ENCODE assay signal across 21 mouse cellular contexts in genomic region chr2:71730623-71731612, GRCm38 (mm10). TPM values are rescaled to one million over a fixed set of nuclear protein-coding genes. Genes with fewer than 3 reads are reported as not detected.
A peak's percentile ranks its signal among the peaks of the same experiment; 100 is the strongest.
DNase-seq lines count a peak whose midpoint lies in the region; ATAC-seq lines count a peak whose summit lies in the region.
"Had no signal": no experiment of that assay in that cellular context is flagged by ENCODE, and none has a peak within 500 bp of the region (broad histone marks: within the 10 kb centered on the region; RNA-seq: fewer than 3 reads in every experiment).

No protein-coding gene starts in this region.

- DNase-seq in frontal cortex, postnatal 10 days (ENCODE audit: low spot score in 2 of 2): no peak
- DNase-seq in neural tube, embryonic 10.5 days (ENCODE audit: extremely low spot score, low spot score): no peak
- DNase-seq in MN1 (ENCODE audit: low spot score): peak; percentile 89
- DNase-seq in adrenal gland, postnatal 36 days: peak; percentile 66 to 72
- no peak for DNase-seq in heart, postnatal 10 days
- DNase-seq: heart, adult 2 months; kidney, postnatal 25 days; layer of hippocampus, adult 9-11 months; lung, adult 2 months; lung, postnatal 4 days; retina, postnatal 1 day; thymus, adult 18-20 months had no signal

- no peak overlapping the region for H3K27ac ChIP-seq in neural tube, embryonic 15.5 days (replicated peaks)
- H3K27ac ChIP-seq: forebrain, embryonic 15.5 days; heart, adult 2 months; hindbrain, embryonic 12.5 days; midbrain, embryonic 12.5 days had no signal

- H3K27me3 ChIP-seq in neural tube, embryonic 15.5 days (replicated peaks): no peaks in the 10 kb centered on the region
- H3K27me3 ChIP-seq: forebrain, embryonic 15.5 days; hindbrain, embryonic 12.5 days; midbrain, embryonic 12.5 days had no signal

- H3K4me2 ChIP-seq in neural tube, embryonic 15.5 days: no peak overlapping the region
- H3K4me2 ChIP-seq: forebrain, embryonic 15.5 days; hindbrain, embryonic 12.5 days; liver, embryonic 11.5 days; midbrain, embryonic 12.5 days had no signal

- no peaks in the 10 kb centered on the region for H3K9me3 ChIP-seq in neural tube, embryonic 15.5 days (replicated peaks)
- H3K9me3 ChIP-seq: forebrain, embryonic 15.5 days; G1E; hindbrain, embryonic 12.5 days; midbrain, embryonic 12.5 days had no signal

- intact Hi-C loops in heart, postnatal 10 days (cut with DNase I): no loop called here

- 69% methylated on average over 20 of the region's 20 CpGs for WGBS in neural tube, embryonic 15.5 days

- no peaks in the 10 kb centered on the region for H3K36me3 ChIP-seq in neural tube, embryonic 15.5 days
- H3K36me3 ChIP-seq: forebrain, embryonic 15.5 days; G1E; hindbrain, embryonic 12.5 days; midbrain, embryonic 12.5 days had no signal

- no peak overlapping the region for H3K9ac ChIP-seq in neural tube, embryonic 15.5 days (replicated peaks)
- H3K9ac ChIP-seq: forebrain, embryonic 15.5 days; hindbrain, embryonic 12.5 days; midbrain, embryonic 12.5 days had no signal

- ATAC-seq in frontal cortex, adult (ENCODE audit: low TSS enrichment): peak; percentile 44; the same call in 1 of the 2 replicates
- peak; percentile 24; the same call in 1 of the 2 replicates for ATAC-seq in neural tube, embryonic 15.5 days (ENCODE audit: low FRiP score)
- ATAC-seq in granulocyte monocyte progenitor cell, adult 5-6 weeks (replicated peaks; ENCODE audit: poor library complexity, severe bottlenecking): no peak
- ATAC-seq: forebrain, embryonic 15.5 days had no signal

- H3K4me1 ChIP-seq in neural tube, embryonic 15.5 days: 0 out of 2 replicates have a peak, but pooled peaks cover 9% of the 10 kb centered on the region
- H3K4me1 ChIP-seq: forebrain, embryonic 15.5 days; midbrain, embryonic 12.5 days had no signal

- H3K4me3 ChIP-seq in neural tube, embryonic 15.5 days (replicated peaks): no peak overlapping the region
- H3K4me3 ChIP-seq: erythroblast, embryonic 14.5 days; forebrain, embryonic 15.5 days; heart, adult 2 months; hindbrain, embryonic 12.5 days; midbrain, embryonic 12.5 days had no signal

RNA-seq across cellular contexts. Expression of gene Itga6, which starts 14.5 kb away (rescaled TPM):
- 23.1 and 29.3 TPM in 2 replicates for polyA plus RNA-seq in neural tube, embryonic 15.5 days (2015; fragmentation: Nextera tagmentation; extraction: Ambion mirVana)
- 100 to 1,000 TPM; 156 to 185 TPM for total RNA-seq in adrenal gland, postnatal 36 days (2021)
- total RNA-seq in granulocyte monocyte progenitor cell, adult 5-6 weeks (2014; fragmentation: Nextera tagmentation): 32.9 and 48.6 TPM in 2 replicates
- 46.9 and 59.7 TPM in 2 replicates for total RNA-seq in granulocyte monocyte progenitor cell, adult 5-6 weeks (2017)
- total RNA-seq in heart, postnatal 10 days (2021): 10 to 100 TPM; 95.3 to 98.2 TPM

Comparison
In these comparisons a context has a peak if more than half of its experiments do, and no peak if none do; other contexts are left out.
1. DNase-seq: peak in MN1 (single experiment) and adrenal gland, postnatal 36 days (2 of 2); none in frontal cortex, postnatal 10 days (0 of 2), neural tube, embryonic 10.5 days (single experiment) and heart, postnatal 10 days (0 of 2).